In genomic region chr5:96161578-96162398, GRCm38 (mm10) we compare ENCODE assay signal across 8 mouse cellular contexts. TPM values are rescaled to one million over a fixed set of nuclear protein-coding genes. Genes with fewer than 3 reads are reported as not detected.
DNase-seq lines count a peak whose midpoint lies in the region.

No protein-coding gene starts in this region.

- no peaks in the 10 kb centered on the region for H3K36me3 ChIP-seq in embryonic facial prominence, embryonic 10.5 days (replicated peaks)

- H3K27me3 ChIP-seq in embryonic facial prominence, embryonic 10.5 days (replicated peaks; ENCODE audit: low read depth, poor library complexity, severe bottlenecking): no peaks in the 10 kb centered on the region

- intact Hi-C loops in left cerebral cortex, postnatal 4 days (cut with DNase I): loop anchor here (5.0 kb wide), 1 partner anchor 46 kb away; the partner anchor contains the start of gene Mrpl1

- H3K27ac ChIP-seq in embryonic facial prominence, embryonic 10.5 days (replicated peaks): peak overlapping the region; percentile 99

- peak; percentile 76 for DNase-seq in adrenal gland, adult 2 months
- DNase-seq in embryonic facial prominence, embryonic 10.5 days (ENCODE audit: low spot score): peak; percentile 72
- DNase-seq in heart, adult 11 months: peak; percentile 97
- DNase-seq in kidney, adult 11 months: peak; percentile 47
- peak; percentile 59 for DNase-seq in left cerebral cortex, postnatal 4 days
- peak; percentile 52 for DNase-seq in mesoderm, embryonic 11.5 days (ENCODE audit: low read depth, low spot score)
- peak; percentile 16 for DNase-seq in skeletal muscle tissue, adult 2 months (ENCODE audit: low read depth, low spot score)
- DNase-seq in Muller cell, postnatal 12 days (ENCODE audit: inconsistent ontology term): no peak

- WGBS in embryonic facial prominence, embryonic 10.5 days: under 1% methylated on average over 113 of the region's 114 CpGs

- peak overlapping the region; percentile 94 for H3K4me3 ChIP-seq in embryonic facial prominence, embryonic 10.5 days

- peaks cover 27% of the 10 kb centered on the region for H3K4me1 ChIP-seq in embryonic facial prominence, embryonic 10.5 days

- peaks cover 2% of the 10 kb centered on the region; the same call in 1 of the 2 replicates for H3K9me3 ChIP-seq in embryonic facial prominence, embryonic 10.5 days

RNA-seq across cellular contexts. Expression of gene Cnot6l, which starts 2.2 kb away (rescaled TPM):
- total RNA-seq in adrenal gland, adult 2 months (2021): 10 to 100 TPM; 63.4 to 97.2 TPM
- 1.5 and 2.1 TPM in 2 replicates for polyA plus RNA-seq in adrenal gland, adult 2 months (2012; rRNA removed)
- 12.3 and 13.9 TPM in 2 replicates for polyA plus RNA-seq in embryonic facial prominence, embryonic 10.5 days (2016; fragmentation: Nextera tagmentation; extraction: Ambion mirVana)
- 10 to 100 TPM; 68.5 to 72.6 TPM for total RNA-seq in left cerebral cortex, postnatal 4 days (2021)

RNA-seq across cellular contexts. Expression of gene Mrpl1, which starts 47.5 kb away (rescaled TPM):
- total RNA-seq in adrenal gland, adult 2 months (2021): 10 to 100 TPM; 18.2 to 24.5 TPM
- 1.8 and 2.6 TPM in 2 replicates for polyA plus RNA-seq in adrenal gland, adult 2 months (2012; rRNA removed)
- 24.0 and 24.1 TPM in 2 replicates for polyA plus RNA-seq in embryonic facial prominence, embryonic 10.5 days (2016; fragmentation: Nextera tagmentation; extraction: Ambion mirVana)
- 10 to 100 TPM; 15.7 to 16.5 TPM for total RNA-seq in left cerebral cortex, postnatal 4 days (2021)
